Mouse (Mus musculus): ENCODE measurements around the gene Lilra6. TPM values are rescaled to one million over a fixed set of nuclear protein-coding genes. Genes with fewer than 3 reads are reported as not detected.

Lilra6 gene
- 1 to 10 TPM; 6.3 to 7.4 TPM for total RNA-seq (2023)

GRCm38 (mm10) chr7:3915387-3915786 is at the start of gene Lilra6:
Gene Lilra6 (minus strand): TSS chr7:3915503.

GRCm38 (mm10) chr7:3898036-3898590 is 17.2 kb downstream of the Lilra6 start, which contains the start of gene Gm14548:
Gene Gm14548 (minus strand): TSS chr7:3898120.

Other genes starting within 250 kb of the Lilra6 start
- gene Leng1, start 249.7 kb downstream of the Lilra6 start, total RNA-seq (2023) = 10 to 100 TPM; 10.8 to 11.4 TPM
- 10 to 100 TPM in 1 of 2 experiments, 1 to 10 TPM in 1; 7.6 to 11.1 TPM for gene Tmc4, start 237.9 kb downstream of the Lilra6 start, total RNA-seq (2023)
- gene Tsen34, start 222.6 kb downstream of the Lilra6 start, total RNA-seq (2023) = 10 to 100 TPM; 34.0 to 43.8 TPM
- gene Mboat7, start 222.0 kb downstream of the Lilra6 start, total RNA-seq (2023) = 10 to 100 TPM; 67.2 to 71.9 TPM
- gene Rps9, start 211.5 kb downstream of the Lilra6 start, total RNA-seq (2023) = 1,000 to 10,000 TPM; 1,992 to 2,030 TPM
- gene Pirb, start 195.1 kb downstream of the Lilra6 start, total RNA-seq (2023) = 10 to 100 TPM; 34.6 to 37.2 TPM
- gene Gm15448, start 89.8 kb downstream of the Lilra6 start, total RNA-seq (2023) = 1 to 10 TPM; 6.4 to 6.7 TPM
- 10 to 100 TPM in 1 of 2 experiments, 1 to 10 TPM in 1; 9.2 to 11.3 TPM for gene Pira2, start 70.5 kb downstream of the Lilra6 start, total RNA-seq (2023)
- 1 to 10 TPM; 7.0 to 8.0 TPM for gene Gm14548, start 17.4 kb downstream of the Lilra6 start, total RNA-seq (2023)
- gene Lair1, start 147.7 kb upstream of the Lilra6 start, total RNA-seq (2023) = 10 to 100 TPM in 1 of 2 experiments, 1 to 10 TPM in 1; 7.1 to 10.8 TPM
- gene Ttyh1, start 203.9 kb upstream of the Lilra6 start, total RNA-seq (2023) = not detected
- 100 to 1,000 TPM; 411 to 446 TPM for gene Leng8, start 221.5 kb upstream of the Lilra6 start, total RNA-seq (2023)
- gene Leng9, start 234.9 kb upstream of the Lilra6 start, total RNA-seq (2023) = 10 to 100 TPM; 26.6 to 29.0 TPM
- not detected for gene Cdc42ep5, start 249.4 kb upstream of the Lilra6 start, total RNA-seq (2023)

Measured in B cell, adult 67 days (primary cell).